Mouse (Mus musculus): ENCODE results near the gene Vps18. TPM values are rescaled to one million over a fixed set of nuclear protein-coding genes. Genes with fewer than 3 reads are reported as not detected.

The Vps18 gene
- 100 to 1,000 TPM in 1 of 26 experiments, 10 to 100 TPM in 25; 26.7 to 107 (median 64.1) TPM for total RNA-seq (2018; cell fraction: chromatin; rRNA removed)
- total RNA-seq (2018; cell fraction: cytosol; rRNA removed): 10 to 100 TPM; 31.6 to 81.3 (median 49.4) TPM
- total RNA-seq (2018; cell fraction: nucleus; rRNA removed): 100 to 1,000 TPM in 5 of 26 experiments, 10 to 100 TPM in 21; 37.7 to 114 (median 79.0) TPM
- 37.4 to 56.2 TPM (median 46.6 TPM) in 3 replicates for polyA plus RNA-seq (2018)

- peak within 1 kb of the TSS; percentile 98 for H3K4me3 ChIP-seq (ENCODE audit: inconsistent target)
- H3K27ac ChIP-seq: peak within 1 kb of the TSS; percentile 99
- peaks cover 31% of the 10 kb centered on the region for H3K36me3 ChIP-seq (ENCODE audit: inconsistent target)
- peaks cover 42% of the 10 kb centered on the region for H3K79me2 ChIP-seq (ENCODE audit: inconsistent target)
- 2% methylated on average over 31 of the region's 31 CpGs for WGBS (ENCODE audit: missing documents)
Measured at GRCm38 (mm10) chr2:119288270-119288882, at the start of gene Vps18. Gene Vps18, plus strand, starts transcription at chr2:119288740.

- H3K79me2 ChIP-seq (ENCODE audit: inconsistent target): no peaks in the 10 kb centered on the region
- no peaks in the 10 kb centered on the region for H3K36me3 ChIP-seq (ENCODE audit: inconsistent target)
- no peak overlapping the region for H3K27ac ChIP-seq
- 86% methylated on average over 4 of the region's 4 CpGs for WGBS (ENCODE audit: missing documents)
- no peak overlapping the region for H3K4me3 ChIP-seq (ENCODE audit: inconsistent target)
Measured at GRCm38 (mm10) chr2:119240075-119240818, 48.3 kb upstream of the Vps18 start.

- WGBS (ENCODE audit: missing documents): 96% methylated on average over 4 of the region's 4 CpGs
- no peaks in the 10 kb centered on the region for H3K36me3 ChIP-seq (ENCODE audit: inconsistent target)
Measured at GRCm38 (mm10) chr2:119240819-119241186, 47.7 kb upstream of the Vps18 start.

GRCm38 (mm10) chr2:119242548-119242947 is 46.0 kb upstream of the Vps18 start:
- H3K27ac ChIP-seq: no peak overlapping the region
- no peaks in the 10 kb centered on the region for H3K36me3 ChIP-seq (ENCODE audit: inconsistent target)
- no peak overlapping the region for H3K4me3 ChIP-seq (ENCODE audit: inconsistent target)
- H3K79me2 ChIP-seq (ENCODE audit: inconsistent target): no peaks in the 10 kb centered on the region
- WGBS (ENCODE audit: missing documents): 64% methylated on average over 9 of the region's 9 CpGs

More at GRCm38 (mm10) chr2:119240819-119241186, 47.7 kb upstream of the Vps18 start:
- Histone ChIP-seq H3K4me3 (ENCODE audit: inconsistent target) (no peak overlapping the region), H3K27ac (no peak overlapping the region), H3K79me2 (ENCODE audit: inconsistent target) (no peaks in the 10 kb centered on the region)

GRCm38 (mm10) chr2:119245246-119245645 is 43.3 kb upstream of the Vps18 start:
- no peak overlapping the region for H3K27ac ChIP-seq
- 73% methylated on average over 7 of the region's 7 CpGs for WGBS (ENCODE audit: missing documents)
- H3K79me2 ChIP-seq (ENCODE audit: inconsistent target): no peaks in the 10 kb centered on the region
- H3K4me3 ChIP-seq (ENCODE audit: inconsistent target): no peak overlapping the region
- no peaks in the 10 kb centered on the region for H3K36me3 ChIP-seq (ENCODE audit: inconsistent target)

GRCm38 (mm10) chr2:119247904-119248303 is 40.6 kb upstream of the Vps18 start:
- H3K79me2 ChIP-seq (ENCODE audit: inconsistent target): no peaks in the 10 kb centered on the region
- H3K36me3 ChIP-seq (ENCODE audit: inconsistent target): no peaks in the 10 kb centered on the region
- H3K27ac ChIP-seq: no peak overlapping the region
- no peak overlapping the region for H3K4me3 ChIP-seq (ENCODE audit: inconsistent target)
- 95% methylated on average over 9 of the region's 9 CpGs for WGBS (ENCODE audit: missing documents)

- Histone ChIP-seq H3K27ac (no peak overlapping the region), H3K4me3 (ENCODE audit: inconsistent target) (no peak overlapping the region), H3K79me2 (ENCODE audit: inconsistent target) (no peaks in the 10 kb centered on the region), H3K36me3 (ENCODE audit: inconsistent target) (no peaks in the 10 kb centered on the region)
- 85% methylated on average over 4 of the region's 4 CpGs for WGBS (ENCODE audit: missing documents)
Measured at GRCm38 (mm10) chr2:119249592-119250061, 38.9 kb upstream of the Vps18 start.

- WGBS (ENCODE audit: missing documents): 68% methylated on average over 5 of the region's 5 CpGs
- Histone ChIP-seq H3K36me3 (ENCODE audit: inconsistent target) (no peaks in the 10 kb centered on the region), H3K4me3 (ENCODE audit: inconsistent target) (no peak overlapping the region), H3K79me2 (ENCODE audit: inconsistent target) (no peaks in the 10 kb centered on the region), H3K27ac (no peak overlapping the region)
Measured at GRCm38 (mm10) chr2:119250377-119250776, 38.2 kb upstream of the Vps18 start.

GRCm38 (mm10) chr2:119250826-119251478 is 37.6 kb upstream of the Vps18 start:
- Histone ChIP-seq H3K4me3 (ENCODE audit: inconsistent target) (no peak overlapping the region), H3K36me3 (ENCODE audit: inconsistent target) (no peaks in the 10 kb centered on the region), H3K79me2 (ENCODE audit: inconsistent target) (no peaks in the 10 kb centered on the region), H3K27ac (0 out of 2 replicates have a peak overlapping the region, but pooled peaks have one; percentile 19)
- 11% methylated on average over 11 of the region's 11 CpGs for WGBS (ENCODE audit: missing documents)

- H3K36me3 ChIP-seq (ENCODE audit: inconsistent target): no peaks in the 10 kb centered on the region
- H3K27ac ChIP-seq: no peak overlapping the region
- H3K79me2 ChIP-seq (ENCODE audit: inconsistent target): no peaks in the 10 kb centered on the region
- H3K4me3 ChIP-seq (ENCODE audit: inconsistent target): no peak overlapping the region
- WGBS (ENCODE audit: missing documents): 58% methylated on average over 7 of the region's 7 CpGs
Measured at GRCm38 (mm10) chr2:119254976-119255375, 33.6 kb upstream of the Vps18 start.

GRCm38 (mm10) chr2:119260518-119260917 is 28.0 kb upstream of the Vps18 start:
- H3K27ac ChIP-seq: no peak overlapping the region
- H3K4me3 ChIP-seq (ENCODE audit: inconsistent target): no peak overlapping the region
- H3K36me3 ChIP-seq (ENCODE audit: inconsistent target): no peaks in the 10 kb centered on the region
- WGBS (ENCODE audit: missing documents): 75% methylated on average over 1 of the region's 1 CpGs
- H3K79me2 ChIP-seq (ENCODE audit: inconsistent target): no peaks in the 10 kb centered on the region

GRCm38 (mm10) chr2:119261326-119261725 is 27.2 kb upstream of the Vps18 start:
- Histone ChIP-seq H3K79me2 (ENCODE audit: inconsistent target) (no peaks in the 10 kb centered on the region), H3K36me3 (ENCODE audit: inconsistent target) (no peaks in the 10 kb centered on the region), H3K27ac (no peak overlapping the region), H3K4me3 (ENCODE audit: inconsistent target) (no peak overlapping the region)
- 83% methylated on average over 2 of the region's 2 CpGs for WGBS (ENCODE audit: missing documents)

GRCm38 (mm10) chr2:119262978-119263377 is 25.6 kb upstream of the Vps18 start:
- H3K4me3 ChIP-seq (ENCODE audit: inconsistent target): no peak overlapping the region
- no peaks in the 10 kb centered on the region for H3K36me3 ChIP-seq (ENCODE audit: inconsistent target)
- 4% methylated on average over 8 of the region's 8 CpGs for WGBS (ENCODE audit: missing documents)
- H3K27ac ChIP-seq: peak overlapping the region; percentile 73
- H3K79me2 ChIP-seq (ENCODE audit: inconsistent target): no peaks in the 10 kb centered on the region

- Histone ChIP-seq H3K4me3 (ENCODE audit: inconsistent target) (no peak overlapping the region), H3K36me3 (ENCODE audit: inconsistent target) (no peaks in the 10 kb centered on the region), H3K27ac (peak overlapping the region; percentile 73), H3K79me2 (ENCODE audit: inconsistent target) (peaks cover 2% of the 10 kb centered on the region; the same call in 1 of the 2 replicates)
- WGBS (ENCODE audit: missing documents): 77% methylated on average over 5 of the region's 5 CpGs
Measured at GRCm38 (mm10) chr2:119263813-119264212, 24.7 kb upstream of the Vps18 start.
